ENCODE assay signal across 24 mouse cellular contexts in the genomic region with DNA sequence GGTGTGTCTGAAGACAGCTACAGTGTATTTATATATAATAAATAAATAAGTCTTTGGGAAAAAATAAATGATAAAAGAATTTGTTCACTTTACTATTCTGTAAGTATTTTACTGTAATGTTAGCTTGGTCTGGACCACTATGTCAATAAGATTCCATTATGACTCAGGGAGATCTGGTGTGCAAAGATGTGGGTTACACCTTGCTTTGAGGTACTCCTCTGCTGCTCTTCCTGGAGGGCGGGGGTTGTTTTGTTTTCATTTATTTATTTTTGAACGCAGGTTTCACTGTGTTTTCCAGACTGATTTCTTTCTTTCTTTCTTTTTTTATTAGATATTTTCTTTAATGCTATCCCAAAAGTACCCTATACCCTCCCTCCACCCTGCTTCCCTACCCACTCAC. TPM values are rescaled to one million over a fixed set of nuclear protein-coding genes. Genes with fewer than 3 reads are reported as not detected.
DNase-seq lines count a peak whose midpoint lies in the region; ATAC-seq and TF ChIP-seq lines count a peak whose summit lies in the region.
"Had no signal": no experiment of that assay in that cellular context is flagged by ENCODE, and none has a peak within 500 bp of the region (broad histone marks: within the 10 kb centered on the region; RNA-seq: fewer than 3 reads in every experiment).

No protein-coding gene starts in this region.

- no peaks in the 10 kb centered on the region for H3K9me3 ChIP-seq in midbrain, embryonic 11.5 days (ENCODE audit: control insufficient read depth, low read length)
- H3K9me3 ChIP-seq in midbrain, postnatal 0 days (ENCODE audit: low read length): no peaks in the 10 kb centered on the region
- H3K9me3 ChIP-seq: G1E had no signal

- H3K4me3 ChIP-seq in midbrain, embryonic 11.5 days (ENCODE audit: low read depth, low read length): no peak overlapping the region
- H3K4me3 ChIP-seq in midbrain, postnatal 0 days (ENCODE audit: low read depth, low read length): no peak overlapping the region
- no peak overlapping the region for H3K4me3 ChIP-seq in gastrocnemius, adult 2 months

- intact Hi-C loops in gastrocnemius, adult 2 months (cut with DNase I): no loop called here

- no peak overlapping the region for H3K4me2 ChIP-seq in midbrain, embryonic 11.5 days
- H3K4me2 ChIP-seq in midbrain, postnatal 0 days (ENCODE audit: low read depth, low read length, poor library complexity, severe bottlenecking): no peak overlapping the region

- no peak for TF ChIP-seq CTCF in midbrain, postnatal 0 days (IDR thresholded peaks at IDR 0.05)
- no peak for TF ChIP-seq CTCF in gastrocnemius, adult 2 months (IDR thresholded peaks at IDR 0.05)

- H3K9ac ChIP-seq in midbrain, embryonic 11.5 days (ENCODE audit: low read length): no peak overlapping the region
- no peak overlapping the region for H3K9ac ChIP-seq in midbrain, postnatal 0 days (replicated peaks; ENCODE audit: low read length, poor library complexity, severe bottlenecking)

- DNase-seq in midbrain, embryonic 11.5 days (ENCODE audit: low spot score, missing footprints): peak; percentile 35
- DNase-seq in midbrain, postnatal 0 days (ENCODE audit: low spot score): no peak
- DNase-seq in 3T3-L1 (ENCODE audit: low read depth, low spot score) (peak; percentile 90), adipocyte (ENCODE audit: low spot score) (peak; percentile 90)
- peak; percentile 36 for DNase-seq in induced T-regulatory cell, adult 2 months (ENCODE audit: low read depth)
- no peak for DNase-seq in gastrocnemius, adult 2 months
- no peak for DNase-seq in gastrocnemius, postnatal 25 days
- DNase-seq: adrenal gland, adult 2 months; adrenal gland, adult 8-10 months; adrenal gland, postnatal 10 days; adrenal gland, postnatal 14 days; adrenal gland, postnatal 25 days; adrenal gland, postnatal 36 days; B cell, adult 2 months; cerebellum, adult 11 months; cerebellum, adult 11-12 months; cerebellum, adult 18-20 months; cerebellum, adult 2 months had no signal

- no peak for ATAC-seq in midbrain, embryonic 11.5 days (ENCODE audit: low FRiP score)
- no peak for ATAC-seq in midbrain, postnatal 0 days (ENCODE audit: low FRiP score)
- ATAC-seq in erythroid progenitor cell, adult 5-6 weeks (replicated peaks; ENCODE audit: low FRiP score, poor library complexity, severe bottlenecking): no peak
- ATAC-seq: activated CD4-positive, CD25-positive, alpha-beta regulatory T cell, adult 4 months; CD4-positive, CD25-positive, alpha-beta regulatory T cell, adult 4 months; Patski had no signal

- 89% methylated on average over 2 of the region's 2 CpGs for WGBS in midbrain, embryonic 11.5 days
- 87% methylated on average over 2 of the region's 2 CpGs for WGBS in midbrain, postnatal 0 days

- no peaks in the 10 kb centered on the region for H3K27me3 ChIP-seq in midbrain, embryonic 11.5 days (ENCODE audit: control insufficient read depth, insufficient read depth, low read length)
- H3K27me3 ChIP-seq in midbrain, postnatal 0 days (ENCODE audit: insufficient read depth, low read length): no peaks in the 10 kb centered on the region
- H3K27me3 ChIP-seq: CH12.LX had no signal

- H3K27ac ChIP-seq in midbrain, embryonic 11.5 days (ENCODE audit: low read depth, low read length): no peak overlapping the region
- H3K27ac ChIP-seq in midbrain, postnatal 0 days (ENCODE audit: low read depth, low read length): no peak overlapping the region
- no peak overlapping the region for H3K27ac ChIP-seq in gastrocnemius, adult 2 months

- no peaks in the 10 kb centered on the region; the same call in 1 of the 2 replicates for H3K4me1 ChIP-seq in midbrain, embryonic 11.5 days (ENCODE audit: control insufficient read depth, insufficient read depth, low read length)
- no peaks in the 10 kb centered on the region for H3K4me1 ChIP-seq in midbrain, postnatal 0 days (ENCODE audit: insufficient read depth, low read length)

- H3K36me3 ChIP-seq in midbrain, embryonic 11.5 days (ENCODE audit: control insufficient read depth, insufficient read depth, low read length): no peaks in the 10 kb centered on the region
- no peaks in the 10 kb centered on the region for H3K36me3 ChIP-seq in midbrain, postnatal 0 days (ENCODE audit: insufficient read depth, low read length)
- H3K36me3 ChIP-seq: G1E had no signal

RNA-seq across cellular contexts. Expression of a gene that starts 12.0 kb away (rescaled TPM):
- polyA plus RNA-seq in midbrain, embryonic 11.5 days (2014; fragmentation: Nextera tagmentation; extraction: Ambion mirVana): 235 and 238 TPM in 2 replicates
- total RNA-seq in midbrain, postnatal 0 days (2014; rRNA removed): 120 and 151 TPM in 2 replicates
- polyA plus RNA-seq in midbrain, postnatal 0 days (2015; fragmentation: Nextera tagmentation; extraction: Ambion mirVana): 78.9 and 85.1 TPM in 2 replicates
- total RNA-seq in gastrocnemius, adult 2 months (2021): 10 to 100 TPM; 21.8 to 26.0 TPM
- 60.5 and 79.2 TPM in 2 replicates for total RNA-seq in erythroid progenitor cell, adult 5-6 weeks (2015; ENCODE audit: low replicate concordance)
- total RNA-seq in erythroid progenitor cell, adult 5-6 weeks (2017; ENCODE audit: low replicate concordance): 83.6 and 119 TPM in 2 replicates
- 10 to 100 TPM; 21.6 to 24.2 TPM for total RNA-seq in gastrocnemius, postnatal 25 days (2021)

Comparison
In these comparisons a context has a peak if more than half of its experiments do, and no peak if none do; other contexts are left out.
1. DNase-seq: peak in midbrain, embryonic 11.5 days (single experiment), 3T3-L1 (single experiment), adipocyte (single experiment) and induced T-regulatory cell, adult 2 months (single experiment); none in midbrain, postnatal 0 days (single experiment), gastrocnemius, adult 2 months (single experiment) and gastrocnemius, postnatal 25 days (single experiment).